Mouse (Mus musculus): ENCODE results near the gene Eif3i. TPM values are rescaled to one million over a fixed set of nuclear protein-coding genes. Genes with fewer than 3 reads are reported as not detected.

Gene Eif3i
- 210 and 220 TPM in 2 replicates for polyA plus RNA-seq (2015; fragmentation: Nextera tagmentation; extraction: Ambion mirVana)

GRCm38 (mm10) chr4:129600233-129601158 is at the start of gene Eif3i, which contains the start of gene Tmem234:
TSS of gene Eif3i (minus strand) at chr4:129600648.
TSS of gene Tmem234 (plus strand) at chr4:129600668.
- peaks cover 56% of the 10 kb centered on the region for H3K36me3 ChIP-seq
- H3K27me3 ChIP-seq, result no peaks in the 10 kb centered on the region
- H3K4me1 ChIP-seq (replicated peaks), result peaks cover 33% of the 10 kb centered on the region
- peak within 1 kb of the TSS; percentile 99 for H3K4me3 ChIP-seq (replicated peaks)
- H3K9me3 ChIP-seq, result no peaks in the 10 kb centered on the region
- WGBS, result under 1% methylated on average over 72 of the region's 74 CpGs
- H3K27ac ChIP-seq, result peak within 1 kb of the TSS; percentile 64
- H3K9ac ChIP-seq (replicated peaks), result peak within 1 kb of the TSS; percentile 96
- ATAC-seq, result peak; percentile 91
- peak within 1 kb of the TSS; percentile 86 for H3K4me2 ChIP-seq (replicated peaks)

- H3K27ac ChIP-seq, result no peak overlapping the region
- H3K4me2 ChIP-seq (replicated peaks), result no peak overlapping the region
- H3K27me3 ChIP-seq, result no peaks in the 10 kb centered on the region
- peaks cover 86% of the 10 kb centered on the region for H3K36me3 ChIP-seq
- no peak overlapping the region for H3K9ac ChIP-seq (replicated peaks)
- H3K4me3 ChIP-seq (replicated peaks), result no peak overlapping the region
- 79% methylated on average over 1 of the region's 1 CpGs for WGBS
- ATAC-seq, result no peak
- H3K4me1 ChIP-seq (replicated peaks), result no peaks in the 10 kb centered on the region
- no peaks in the 10 kb centered on the region for H3K9me3 ChIP-seq
Observed at GRCm38 (mm10) chr4:129648656-129649055, 48.2 kb upstream of the Eif3i start.

GRCm38 (mm10) chr4:129645204-129645603 is 44.8 kb upstream of the Eif3i start:
- Histone ChIP-seq H3K27me3 (no peaks in the 10 kb centered on the region), H3K4me3 (replicated peaks) (no peak overlapping the region), H3K9ac (replicated peaks) (no peak overlapping the region), H3K9me3 (no peaks in the 10 kb centered on the region), H3K36me3 (peaks cover 57% of the 10 kb centered on the region), H3K4me1 (replicated peaks) (peaks cover 6% of the 10 kb centered on the region), H3K27ac (no peak overlapping the region), H3K4me2 (replicated peaks) (no peak overlapping the region)
- no peak for ATAC-seq
- WGBS, result 90% methylated on average over 6 of the region's 6 CpGs

- no peaks in the 10 kb centered on the region for H3K9me3 ChIP-seq
- H3K4me1 ChIP-seq (replicated peaks), result peaks cover 33% of the 10 kb centered on the region
- WGBS, result 61% methylated on average over 5 of the region's 5 CpGs
- no peak for ATAC-seq
- peaks cover 48% of the 10 kb centered on the region for H3K36me3 ChIP-seq
- H3K27ac ChIP-seq, result no peak overlapping the region
- H3K27me3 ChIP-seq, result no peaks in the 10 kb centered on the region
- H3K4me3 ChIP-seq (replicated peaks), result no peak overlapping the region
- no peak overlapping the region for H3K9ac ChIP-seq (replicated peaks)
- H3K4me2 ChIP-seq (replicated peaks), result 0 out of 2 replicates have a peak overlapping the region, but pooled peaks have one; percentile 9
Observed at GRCm38 (mm10) chr4:129641756-129642155, 41.3 kb upstream of the Eif3i start.

GRCm38 (mm10) chr4:129640638-129641467 is 40.4 kb upstream of the Eif3i start, which contains the start of gene Txlna:
TSS of gene Txlna (minus strand) at chr4:129641065.
- H3K4me1 ChIP-seq (replicated peaks), result peaks cover 33% of the 10 kb centered on the region
- H3K27me3 ChIP-seq, result no peaks in the 10 kb centered on the region
- peaks cover 49% of the 10 kb centered on the region for H3K36me3 ChIP-seq
- under 1% methylated on average over 60 of the region's 60 CpGs for WGBS
- H3K9me3 ChIP-seq, result no peaks in the 10 kb centered on the region
- H3K4me2 ChIP-seq (replicated peaks), result peak within 1 kb of the TSS; percentile 89
- peak within 1 kb of the TSS; percentile 73 for H3K9ac ChIP-seq (replicated peaks)
- peak within 1 kb of the TSS; percentile 93 for H3K27ac ChIP-seq
- peak; percentile 98 for ATAC-seq
- peak within 1 kb of the TSS; percentile 60 for H3K4me3 ChIP-seq (replicated peaks)

GRCm38 (mm10) chr4:129640101-129640637 is 39.7 kb upstream of the Eif3i start:
- peaks cover 49% of the 10 kb centered on the region for H3K36me3 ChIP-seq
- peak overlapping the region; percentile 93 for H3K27ac ChIP-seq
- H3K9ac ChIP-seq (replicated peaks), result peak overlapping the region; percentile 73
- peak overlapping the region; percentile 60 for H3K4me3 ChIP-seq (replicated peaks)
- peak overlapping the region; percentile 89 for H3K4me2 ChIP-seq (replicated peaks)
- H3K9me3 ChIP-seq, result no peaks in the 10 kb centered on the region
- peaks cover 33% of the 10 kb centered on the region for H3K4me1 ChIP-seq (replicated peaks)
- no peak; the same call in 1 of the 2 replicates for ATAC-seq
- no peaks in the 10 kb centered on the region for H3K27me3 ChIP-seq
- 6% methylated on average over 17 of the region's 17 CpGs for WGBS

- Histone ChIP-seq H3K9me3 (no peaks in the 10 kb centered on the region), H3K4me1 (replicated peaks) (peaks cover 33% of the 10 kb centered on the region), H3K9ac (replicated peaks) (peak overlapping the region; percentile 73; the same call in 1 of the 2 replicates), H3K4me3 (replicated peaks) (peak overlapping the region; percentile 60), H3K27me3 (no peaks in the 10 kb centered on the region), H3K4me2 (replicated peaks) (peak overlapping the region; percentile 89), H3K36me3 (peaks cover 51% of the 10 kb centered on the region), H3K27ac (no peak overlapping the region)
- no peak for ATAC-seq
- 89% methylated on average over 15 of the region's 15 CpGs for WGBS
Observed at GRCm38 (mm10) chr4:129639221-129639620, 38.8 kb upstream of the Eif3i start.

- H3K36me3 ChIP-seq, result peaks cover 97% of the 10 kb centered on the region
- WGBS, result 96% methylated on average over 6 of the region's 6 CpGs
- H3K4me1 ChIP-seq (replicated peaks), result peaks cover 24% of the 10 kb centered on the region
- H3K27me3 ChIP-seq, result no peaks in the 10 kb centered on the region
- ATAC-seq, result no peak
- no peak overlapping the region for H3K9ac ChIP-seq (replicated peaks)
- H3K27ac ChIP-seq, result no peak overlapping the region
- no peak overlapping the region for H3K4me3 ChIP-seq (replicated peaks)
- H3K9me3 ChIP-seq, result no peaks in the 10 kb centered on the region
- H3K4me2 ChIP-seq (replicated peaks), result no peak overlapping the region
Observed at GRCm38 (mm10) chr4:129633852-129634251, 33.4 kb upstream of the Eif3i start.

GRCm38 (mm10) chr4:129631867-129632266 is 31.4 kb upstream of the Eif3i start:
- ATAC-seq, result no peak
- no peak overlapping the region for H3K4me3 ChIP-seq (replicated peaks)
- 91% methylated on average over 12 of the region's 12 CpGs for WGBS
- peaks cover 11% of the 10 kb centered on the region; the same call in 1 of the 2 replicates for H3K4me1 ChIP-seq (replicated peaks)
- H3K36me3 ChIP-seq, result peaks cover 99% of the 10 kb centered on the region
- H3K27me3 ChIP-seq, result no peaks in the 10 kb centered on the region
- H3K4me2 ChIP-seq (replicated peaks), result no peak overlapping the region
- H3K27ac ChIP-seq, result no peak overlapping the region
- H3K9ac ChIP-seq (replicated peaks), result no peak overlapping the region
- no peaks in the 10 kb centered on the region for H3K9me3 ChIP-seq

GRCm38 (mm10) chr4:129630944-129631343 is 30.5 kb upstream of the Eif3i start:
- H3K36me3 ChIP-seq, result peaks cover 99% of the 10 kb centered on the region
- no peak overlapping the region for H3K27ac ChIP-seq
- H3K9me3 ChIP-seq, result no peaks in the 10 kb centered on the region
- WGBS, result 81% methylated on average over 4 of the region's 4 CpGs
- H3K4me3 ChIP-seq (replicated peaks), result no peak overlapping the region
- no peak overlapping the region for H3K9ac ChIP-seq (replicated peaks)
- no peak overlapping the region for H3K4me2 ChIP-seq (replicated peaks)
- H3K4me1 ChIP-seq (replicated peaks), result peaks cover 13% of the 10 kb centered on the region; the same call in 1 of the 2 replicates
- no peaks in the 10 kb centered on the region for H3K27me3 ChIP-seq
- no peak for ATAC-seq

GRCm38 (mm10) chr4:129626035-129626434 is 25.6 kb upstream of the Eif3i start:
- Histone ChIP-seq H3K36me3 (peaks cover 60% of the 10 kb centered on the region), H3K9me3 (no peaks in the 10 kb centered on the region), H3K27ac (no peak overlapping the region), H3K4me3 (replicated peaks) (no peak overlapping the region), H3K4me1 (replicated peaks) (peaks cover 49% of the 10 kb centered on the region), H3K27me3 (no peaks in the 10 kb centered on the region), H3K4me2 (replicated peaks) (no peak overlapping the region), H3K9ac (replicated peaks) (0 out of 2 replicates have a peak overlapping the region, but pooled peaks have one; percentile 28)
- no peak for ATAC-seq
- 83% methylated on average over 6 of the region's 6 CpGs for WGBS
